Mouse (Mus musculus): ENCODE measurements around the gene Sntb2. TPM values are rescaled to one million over a fixed set of nuclear protein-coding genes. Genes with fewer than 3 reads are reported as not detected.
"Not testable (repeated sequence)": the region's sequence is repeated elsewhere in the genome, so short reads cannot be mapped to it uniquely, and the experiment has no call there.

Gene Sntb2
- polyA plus RNA-seq, 1 experiment from 2014 or later: 17.8 TPM

GRCm38 (mm10) chr8:107029310-107029709 is 93.8 kb downstream of the Sntb2 start:
- Histone ChIP-seq H3K9me3 (no peaks in the 10 kb centered on the region), H3K4me2 (no peak overlapping the region), H3K4me1 (peaks cover 16% of the 10 kb centered on the region), H3K4me3 (no peak overlapping the region), H3K36me3 (no peaks in the 10 kb centered on the region), H3K9ac (no peak overlapping the region), H3K27me3 (no peaks in the 10 kb centered on the region), H3K27ac (no peak overlapping the region)
- ATAC-seq (ENCODE audit: borderline replicate concordance, extremely low read depth, low FRiP score, low TSS enrichment): no peak
- WGBS: 52% methylated on average over 3 of the region's 3 CpGs

DNA sequence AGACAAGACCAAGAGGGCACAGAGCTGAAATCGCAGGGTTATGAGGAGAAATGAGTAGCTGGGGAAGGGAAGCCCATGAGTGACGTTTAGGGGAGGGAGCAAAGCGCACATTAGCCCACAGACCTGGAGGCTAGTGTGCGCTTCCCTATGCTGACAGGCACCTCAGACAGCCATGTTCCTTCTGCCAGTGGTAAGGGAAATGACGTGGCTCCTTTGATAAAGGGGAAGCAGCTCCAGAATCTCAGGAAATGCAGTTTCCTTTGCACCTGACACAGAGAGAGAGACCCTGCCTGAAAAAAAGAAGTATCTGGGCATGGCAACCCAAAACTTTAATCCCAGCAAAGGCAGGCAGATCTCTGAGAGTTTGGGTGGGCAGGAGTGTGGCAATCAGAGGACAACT is 94.5 kb downstream of the Sntb2 start:
- ATAC-seq (ENCODE audit: borderline replicate concordance, extremely low read depth, low FRiP score, low TSS enrichment): no peak
- Histone ChIP-seq H3K9me3 (no peaks in the 10 kb centered on the region), H3K9ac (no peak overlapping the region), H3K4me3 (no peak overlapping the region), H3K27ac (0 out of 2 replicates have a peak overlapping the region, but pooled peaks have one; percentile 2), H3K4me2 (no peak overlapping the region), H3K36me3 (no peaks in the 10 kb centered on the region), H3K27me3 (no peaks in the 10 kb centered on the region), H3K4me1 (peaks cover 16% of the 10 kb centered on the region)
- WGBS: 70% methylated on average over 5 of the region's 5 CpGs

DNA sequence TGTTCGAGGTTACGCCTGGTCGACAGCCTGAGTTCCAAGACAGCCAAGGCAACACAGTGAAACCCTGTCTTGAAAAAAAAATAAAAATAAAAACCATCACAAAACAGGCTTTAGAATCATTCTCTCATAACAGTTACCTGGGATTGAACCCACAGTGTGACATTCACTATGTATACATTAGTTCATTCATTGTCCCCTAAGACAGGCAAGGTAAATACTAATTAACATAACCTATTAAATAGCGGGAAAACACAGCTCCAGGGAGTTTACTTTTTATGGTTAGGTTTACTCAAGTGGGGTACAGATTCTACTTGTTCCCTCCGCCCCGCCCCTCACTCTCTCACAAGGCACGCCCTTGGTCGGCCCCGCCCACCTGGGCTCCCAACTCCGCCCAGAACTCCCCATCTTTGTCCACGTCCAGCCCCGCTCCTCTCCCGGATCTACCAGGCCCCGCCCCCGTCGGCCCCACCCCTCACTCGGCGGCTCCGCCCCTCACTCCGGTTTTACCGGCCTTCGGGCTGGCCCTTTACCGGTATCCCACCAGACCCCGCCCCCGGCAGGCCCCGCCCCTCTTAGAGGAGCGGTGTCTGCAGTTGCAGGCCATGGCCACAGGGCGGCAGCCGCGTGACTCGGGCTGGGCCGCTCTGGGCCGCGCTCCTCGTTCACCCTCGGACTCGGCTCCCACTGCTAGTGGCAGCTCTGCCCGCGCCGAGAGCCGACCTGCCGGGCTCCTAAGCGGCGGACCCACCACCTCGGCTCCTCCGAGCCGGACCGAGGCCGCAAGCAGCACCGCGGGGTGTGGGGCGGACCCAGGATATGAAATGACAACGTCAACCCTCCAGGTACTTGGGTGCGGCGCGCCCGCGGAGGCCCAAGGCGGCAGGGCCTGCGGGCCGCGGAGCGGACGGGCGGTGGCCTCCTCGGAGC is 95.4 kb downstream of the Sntb2 start, which contains the start of gene Vps4a:
TSS of gene Vps4a (plus strand) at position 573 of the 927 bp plus-strand sequence.
- ATAC-seq (ENCODE audit: borderline replicate concordance, extremely low read depth, low FRiP score, low TSS enrichment): peak; percentile 94
- H3K9ac ChIP-seq: peak within 1 kb of the TSS; percentile 94

GRCm38 (mm10) chr8:107031577-107032090 is 96.1 kb downstream of the Sntb2 start:
- Histone ChIP-seq H3K4me2 (peak overlapping the region; percentile 79), H3K27ac (peak overlapping the region; percentile 83), H3K9ac (peak overlapping the region; percentile 94), H3K4me3 (peak overlapping the region; percentile 88), H3K9me3 (no peaks in the 10 kb centered on the region), H3K4me1 (peaks cover 16% of the 10 kb centered on the region), H3K36me3 (peaks cover 6% of the 10 kb centered on the region; the same call in 1 of the 2 replicates), H3K27me3 (no peaks in the 10 kb centered on the region)
- WGBS: 0% methylated on average over 37 of the region's 40 CpGs
- no peak; the same call in 1 of the 2 replicates for ATAC-seq (ENCODE audit: borderline replicate concordance, extremely low read depth, low FRiP score, low TSS enrichment)

More for the DNA sequence above, 95.4 kb downstream of the Sntb2 start, which contains the start of gene Vps4a:
- Histone ChIP-seq H3K27ac (peak within 1 kb of the TSS; percentile 83), H3K4me3 (peak within 1 kb of the TSS; percentile 88), H3K9me3 (no peaks in the 10 kb centered on the region), H3K36me3 (no peaks in the 10 kb centered on the region), H3K27me3 (no peaks in the 10 kb centered on the region), H3K4me1 (peaks cover 16% of the 10 kb centered on the region), H3K4me2 (peak within 1 kb of the TSS; percentile 79)
- 4% methylated on average over 64 of the region's 66 CpGs for WGBS

DNA sequence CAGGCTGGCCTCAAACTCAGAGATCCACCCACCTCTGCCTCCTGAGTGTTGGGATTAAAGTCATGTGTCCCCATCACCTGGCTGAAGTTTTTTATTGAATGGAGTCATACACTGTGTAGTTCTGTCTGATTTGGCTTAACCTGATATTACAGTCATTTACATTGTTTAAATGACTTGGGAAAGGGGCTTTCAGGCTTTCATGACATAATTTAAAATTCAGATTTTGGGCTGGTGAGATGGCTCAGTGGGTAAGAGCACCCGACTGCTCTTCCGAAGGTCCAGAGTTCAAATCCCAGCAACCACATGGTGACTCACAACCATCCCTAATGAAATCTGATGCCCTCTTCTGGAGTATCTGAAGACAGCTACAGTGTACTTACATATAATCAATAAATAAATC is 98.1 kb downstream of the Sntb2 start:
- H3K4me2 ChIP-seq; H3K9me3 ChIP-seq; H3K9ac ChIP-seq; H3K27ac ChIP-seq; ATAC-seq (ENCODE audit: borderline replicate concordance, extremely low read depth, low FRiP score, low TSS enrichment); H3K4me3 ChIP-seq; H3K27me3 ChIP-seq: not testable (repeated sequence)
- H3K36me3 ChIP-seq: peaks cover 14% of the 10 kb centered on the region; the same call in 1 of the 2 replicates
- WGBS: 93% methylated on average over 2 of the region's 2 CpGs
- peaks cover 16% of the 10 kb centered on the region for H3K4me1 ChIP-seq

DNA sequence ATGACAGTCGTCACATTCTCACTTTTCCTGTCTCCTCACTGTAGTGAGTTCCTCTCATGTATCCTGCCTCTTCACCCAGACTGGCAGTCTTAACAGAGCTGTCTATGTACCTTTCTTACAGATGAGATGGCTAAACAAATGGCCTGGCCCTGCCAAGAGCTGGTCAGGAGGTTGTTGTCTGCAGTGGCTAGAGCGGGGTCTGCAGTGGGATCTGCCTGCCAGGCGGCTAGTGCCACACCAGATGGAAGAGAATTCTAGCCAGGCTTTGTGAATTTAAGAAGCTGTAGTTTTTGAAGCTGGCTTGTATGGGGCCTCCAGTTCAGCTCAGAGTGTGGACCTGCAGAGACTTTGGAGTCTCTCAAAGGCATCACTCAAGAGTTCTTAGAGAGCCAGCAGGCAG is 100.1 kb downstream of the Sntb2 start:
- WGBS: 80% methylated on average over 3 of the region's 3 CpGs
- H3K4me1 ChIP-seq: peaks cover 16% of the 10 kb centered on the region
- no peaks in the 10 kb centered on the region for H3K9me3 ChIP-seq
- H3K27ac ChIP-seq: no peak overlapping the region
- no peak for ATAC-seq (ENCODE audit: borderline replicate concordance, extremely low read depth, low FRiP score, low TSS enrichment)
- H3K4me2 ChIP-seq: no peak overlapping the region
- H3K4me3 ChIP-seq: no peak overlapping the region
- H3K36me3 ChIP-seq: peaks cover 32% of the 10 kb centered on the region
- no peak overlapping the region for H3K9ac ChIP-seq
- no peaks in the 10 kb centered on the region for H3K27me3 ChIP-seq

DNA sequence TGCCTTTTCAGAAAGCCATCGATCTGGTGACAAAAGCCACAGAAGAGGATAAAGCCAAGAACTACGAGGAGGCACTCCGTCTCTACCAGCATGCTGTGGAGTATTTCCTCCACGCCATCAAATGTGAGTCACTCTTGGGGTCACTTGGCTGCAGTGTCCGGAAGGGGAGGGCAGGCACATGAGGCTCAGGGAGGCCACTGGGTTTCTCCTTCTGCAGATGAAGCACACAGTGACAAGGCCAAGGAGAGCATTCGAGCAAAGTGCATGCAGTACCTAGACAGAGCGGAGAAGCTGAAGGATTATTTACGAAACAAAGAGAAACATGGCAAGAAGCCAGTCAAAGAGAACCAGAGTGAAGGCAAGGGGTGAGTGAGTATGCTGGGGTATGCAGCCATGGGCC is 101.1 kb downstream of the Sntb2 start:
- WGBS: 67% methylated on average over 8 of the region's 8 CpGs
- no peak for ATAC-seq (ENCODE audit: borderline replicate concordance, extremely low read depth, low FRiP score, low TSS enrichment)
- Histone ChIP-seq H3K4me3 (no peak overlapping the region), H3K4me1 (peaks cover 16% of the 10 kb centered on the region), H3K4me2 (no peak overlapping the region), H3K9ac (no peak overlapping the region), H3K36me3 (peaks cover 41% of the 10 kb centered on the region), H3K27ac (no peak overlapping the region), H3K27me3 (no peaks in the 10 kb centered on the region), H3K9me3 (no peaks in the 10 kb centered on the region)

DNA sequence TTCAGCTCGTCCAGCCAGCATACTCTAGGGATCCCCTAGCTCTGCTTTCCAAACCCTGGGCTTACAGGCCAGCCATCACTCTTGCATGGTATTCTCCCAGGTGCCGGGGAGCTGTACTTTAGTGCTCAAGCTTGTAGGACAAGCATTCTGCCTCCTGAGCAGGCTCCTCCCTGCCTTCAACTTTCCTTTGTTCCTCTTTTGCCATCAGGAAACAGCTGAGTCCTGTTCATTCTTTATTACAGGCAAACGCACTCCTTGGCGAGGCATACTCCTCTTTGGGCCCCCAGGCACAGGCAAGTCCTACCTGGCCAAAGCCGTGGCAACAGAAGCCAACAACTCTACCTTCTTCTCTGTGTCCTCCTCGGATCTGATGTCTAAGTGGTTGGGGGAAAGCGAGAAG is 105.1 kb downstream of the Sntb2 start:
- Histone ChIP-seq H3K27me3 (no peaks in the 10 kb centered on the region), H3K36me3 (peaks cover 81% of the 10 kb centered on the region), H3K9me3 (no peaks in the 10 kb centered on the region), H3K9ac (no peak overlapping the region), H3K4me3 (no peak overlapping the region), H3K27ac (no peak overlapping the region), H3K4me1 (no peaks in the 10 kb centered on the region), H3K4me2 (no peak overlapping the region)
- no peak for ATAC-seq (ENCODE audit: borderline replicate concordance, extremely low read depth, low FRiP score, low TSS enrichment)
- WGBS: 77% methylated on average over 7 of the region's 7 CpGs

- 94% methylated on average over 6 of the region's 6 CpGs for WGBS
- Histone ChIP-seq H3K27ac (no peak overlapping the region), H3K4me1 (peaks cover 15% of the 10 kb centered on the region), H3K9ac (no peak overlapping the region), H3K36me3 (peaks cover 81% of the 10 kb centered on the region), H3K4me3 (no peak overlapping the region), H3K9me3 (no peaks in the 10 kb centered on the region), H3K4me2 (no peak overlapping the region), H3K27me3 (no peaks in the 10 kb centered on the region)
- no peak for ATAC-seq (ENCODE audit: borderline replicate concordance, extremely low read depth, low FRiP score, low TSS enrichment)
Measured at GRCm38 (mm10) chr8:107045478-107045877, 109.9 kb downstream of the Sntb2 start.

- Histone ChIP-seq H3K4me2 (peak overlapping the region; percentile 87), H3K9ac (no peak overlapping the region), H3K4me3 (peak overlapping the region; percentile 83; the same call in 1 of the 2 replicates), H3K27ac (no peak overlapping the region), H3K4me1 (peaks cover 15% of the 10 kb centered on the region), H3K27me3 (no peaks in the 10 kb centered on the region), H3K9me3 (no peaks in the 10 kb centered on the region), H3K36me3 (peaks cover 79% of the 10 kb centered on the region)
- ATAC-seq (ENCODE audit: borderline replicate concordance, extremely low read depth, low FRiP score, low TSS enrichment): no peak
- WGBS: 73% methylated on average over 5 of the region's 5 CpGs
Measured at GRCm38 (mm10) chr8:107046976-107047375, 111.4 kb downstream of the Sntb2 start.

- no peaks in the 10 kb centered on the region for H3K9me3 ChIP-seq
- peak within 1 kb of the TSS; percentile 86 for H3K9ac ChIP-seq
- under 1% methylated on average over 87 of the region's 87 CpGs for WGBS
- H3K4me1 ChIP-seq: peaks cover 15% of the 10 kb centered on the region
- peak; percentile 84 for ATAC-seq (ENCODE audit: borderline replicate concordance, extremely low read depth, low FRiP score, low TSS enrichment)
- peaks cover 78% of the 10 kb centered on the region for H3K36me3 ChIP-seq
- peak within 1 kb of the TSS; percentile 94 for H3K27ac ChIP-seq
- H3K4me3 ChIP-seq: peak within 1 kb of the TSS; percentile 83
- H3K4me2 ChIP-seq: peak within 1 kb of the TSS; percentile 87
- no peaks in the 10 kb centered on the region for H3K27me3 ChIP-seq
Measured at GRCm38 (mm10) chr8:107048061-107048941, 112.8 kb downstream of the Sntb2 start, which contains the start of gene Pdf. Gene Pdf, minus strand, starts transcription at chr8:107048614.
